Mouse (Mus musculus): ENCODE measurements around the gene Comtd1. TPM values are rescaled to one million over a fixed set of nuclear protein-coding genes. Genes with fewer than 3 reads are reported as not detected.
A peak's percentile ranks its signal among the peaks of the same experiment; 100 is the strongest.

Comtd1 gene
- polyA plus RNA-seq, 1 experiment from 2014 or later, result 59.0 TPM

DNA sequence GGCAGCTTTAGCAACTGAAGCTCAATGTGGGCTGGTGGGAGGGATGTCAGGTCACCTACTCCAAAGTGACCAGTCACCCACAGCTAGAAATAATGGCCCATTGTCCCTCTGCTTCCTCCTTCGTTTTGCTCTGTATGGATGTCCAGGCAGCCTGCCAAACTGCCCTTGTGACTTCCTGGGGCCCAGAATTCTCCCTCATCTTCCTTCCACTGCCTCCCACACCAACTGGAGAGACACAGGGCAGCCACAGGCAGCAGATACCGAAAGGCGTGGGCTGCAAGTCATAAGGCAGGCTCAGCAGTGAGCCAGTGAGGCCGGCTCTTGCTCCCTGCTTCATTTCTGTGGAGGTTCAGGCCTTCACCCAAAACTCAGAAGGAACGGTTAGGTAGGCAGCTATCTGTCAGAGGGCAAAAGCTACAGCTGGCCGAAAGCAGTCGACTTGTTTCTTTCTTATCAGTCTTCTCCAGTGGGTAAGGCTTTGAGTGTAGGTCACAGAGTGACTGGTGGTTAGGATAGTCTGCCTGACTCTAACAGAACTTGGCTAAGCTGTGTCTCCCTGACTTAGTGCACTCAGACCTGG lies 25.9 kb downstream of the Comtd1 start:
- peaks cover 36% of the 10 kb centered on the region for H3K4me1 ChIP-seq (replicated peaks; ENCODE audit: control insufficient read depth, insufficient read depth, low read length)
- H3K27ac ChIP-seq (ENCODE audit: low read depth, low read length), result peak overlapping the region; percentile 98
- H3K9ac ChIP-seq (ENCODE audit: low read depth, low read length), result peak overlapping the region; percentile 56
- 17% methylated on average over 7 of the region's 7 CpGs for WGBS
- H3K4me3 ChIP-seq (ENCODE audit: low read depth, low read length), result no peak overlapping the region
- peak overlapping the region; percentile 36 for H3K4me2 ChIP-seq
- DNase-seq (ENCODE audit: low spot score) (peak; percentile 54), ATAC-seq (replicated peaks; ENCODE audit: low FRiP score) (peak; percentile 94)
- H3K27me3 ChIP-seq (replicated peaks; ENCODE audit: control insufficient read depth, insufficient read depth, low read length), result no peaks in the 10 kb centered on the region
- H3K36me3 ChIP-seq (ENCODE audit: control insufficient read depth, insufficient read depth, low read length), result no peaks in the 10 kb centered on the region
- H3K9me3 ChIP-seq (ENCODE audit: control insufficient read depth, low read length), result no peaks in the 10 kb centered on the region

DNA sequence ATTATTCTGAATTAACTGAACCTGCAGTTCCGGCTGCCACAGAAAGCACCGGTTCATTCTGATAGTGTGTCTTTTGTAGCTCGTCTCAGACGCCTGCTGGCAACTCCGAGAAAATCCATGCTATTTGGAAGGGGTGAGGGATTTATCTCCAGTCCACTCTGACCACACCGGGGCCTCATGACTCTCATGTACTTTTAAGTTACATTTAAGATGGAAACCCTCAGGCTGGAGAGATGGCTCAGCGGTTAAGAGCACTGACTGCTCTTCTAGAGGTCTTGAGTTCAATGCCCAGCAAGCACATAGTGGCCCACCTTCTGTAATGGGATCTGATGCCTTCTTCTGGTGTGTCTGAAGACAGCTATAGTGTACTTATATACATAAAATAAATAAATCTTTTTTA lies 26.5 kb downstream of the Comtd1 start:
- no peaks in the 10 kb centered on the region for H3K9me3 ChIP-seq (ENCODE audit: control insufficient read depth, low read length)
- ATAC-seq (replicated peaks; ENCODE audit: low FRiP score), result no peak
- no peak overlapping the region for H3K9ac ChIP-seq (ENCODE audit: low read depth, low read length)
- no peaks in the 10 kb centered on the region for H3K36me3 ChIP-seq (ENCODE audit: control insufficient read depth, insufficient read depth, low read length)
- H3K4me2 ChIP-seq, result peak overlapping the region; percentile 36; the same call in 1 of the 2 replicates
- H3K4me3 ChIP-seq (ENCODE audit: low read depth, low read length), result no peak overlapping the region
- WGBS, result 56% methylated on average over 7 of the region's 7 CpGs
- no peaks in the 10 kb centered on the region for H3K27me3 ChIP-seq (replicated peaks; ENCODE audit: control insufficient read depth, insufficient read depth, low read length)
- no peak for DNase-seq (ENCODE audit: low spot score)
- H3K4me1 ChIP-seq (replicated peaks; ENCODE audit: control insufficient read depth, insufficient read depth, low read length), result peaks cover 36% of the 10 kb centered on the region
- H3K27ac ChIP-seq (ENCODE audit: low read depth, low read length), result peak overlapping the region; percentile 98

DNA sequence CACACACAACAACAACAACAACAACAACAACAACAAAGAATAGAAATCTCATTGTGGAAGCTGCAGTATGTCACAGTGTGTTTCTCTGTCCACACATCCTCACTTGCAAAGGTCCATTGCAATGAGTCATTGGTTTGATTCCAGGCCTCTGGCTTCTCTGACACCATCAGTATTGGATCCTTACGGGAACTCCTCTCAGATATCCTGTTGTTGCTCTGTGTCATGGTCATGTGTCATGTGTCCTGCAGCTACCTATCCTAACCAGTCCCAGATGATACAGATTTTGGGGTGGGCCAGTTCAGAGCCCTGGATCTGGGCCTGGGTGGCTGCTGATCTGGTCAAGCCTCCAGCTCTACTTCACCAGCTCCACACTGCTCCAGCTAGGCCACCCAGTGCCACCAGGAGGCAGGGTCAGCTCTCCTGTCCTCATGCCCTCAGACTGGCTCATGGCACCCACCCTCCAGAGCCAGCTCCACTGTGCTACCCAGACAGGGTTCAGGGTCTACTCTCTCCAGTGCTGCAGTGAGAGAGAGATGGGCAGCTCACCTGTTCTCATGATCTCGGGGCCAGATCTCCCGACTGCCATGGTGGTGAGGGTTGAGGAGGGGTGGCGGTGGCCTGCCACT lies 27.8 kb downstream of the Comtd1 start:
- Histone ChIP-seq H3K9ac (ENCODE audit: low read depth, low read length) (no peak overlapping the region), H3K27me3 (replicated peaks; ENCODE audit: control insufficient read depth, insufficient read depth, low read length) (no peaks in the 10 kb centered on the region), H3K27ac (ENCODE audit: low read depth, low read length) (no peak overlapping the region), H3K9me3 (ENCODE audit: control insufficient read depth, low read length) (no peaks in the 10 kb centered on the region), H3K36me3 (ENCODE audit: control insufficient read depth, insufficient read depth, low read length) (no peaks in the 10 kb centered on the region), H3K4me3 (ENCODE audit: low read depth, low read length) (no peak overlapping the region), H3K4me2 (no peak overlapping the region), H3K4me1 (replicated peaks; ENCODE audit: control insufficient read depth, insufficient read depth, low read length) (peaks cover 31% of the 10 kb centered on the region)
- WGBS, result 93% methylated on average over 4 of the region's 4 CpGs
- DNase-seq (ENCODE audit: low spot score) (no peak), ATAC-seq (replicated peaks; ENCODE audit: low FRiP score) (no peak)

DNA sequence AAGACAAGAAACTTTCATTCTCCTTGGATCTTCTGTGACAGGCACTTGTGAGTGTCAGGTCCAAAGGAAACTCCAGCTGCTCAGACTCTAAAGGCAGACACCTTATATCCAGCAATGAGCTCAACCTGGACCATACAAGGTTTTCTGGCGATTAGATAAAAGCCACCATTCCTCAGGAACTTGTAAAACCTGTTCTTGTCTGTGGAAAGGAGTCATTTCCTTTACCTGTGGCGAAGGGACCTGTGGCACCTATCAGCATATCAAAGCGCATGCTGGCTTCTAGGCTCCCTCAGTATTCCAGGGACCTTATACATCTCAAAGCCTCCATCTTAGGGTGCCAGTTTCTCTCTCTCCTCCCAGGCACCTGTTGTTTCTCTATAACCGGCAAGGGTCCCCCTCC lies 31.3 kb downstream of the Comtd1 start:
- Histone ChIP-seq H3K4me2 (no peak overlapping the region), H3K9me3 (ENCODE audit: control insufficient read depth, low read length) (no peaks in the 10 kb centered on the region), H3K4me3 (ENCODE audit: low read depth, low read length) (no peak overlapping the region), H3K36me3 (ENCODE audit: control insufficient read depth, insufficient read depth, low read length) (no peaks in the 10 kb centered on the region), H3K27ac (ENCODE audit: low read depth, low read length) (no peak overlapping the region), H3K9ac (ENCODE audit: low read depth, low read length) (no peak overlapping the region), H3K4me1 (replicated peaks; ENCODE audit: control insufficient read depth, insufficient read depth, low read length) (peaks cover 10% of the 10 kb centered on the region; the same call in 1 of the 2 replicates), H3K27me3 (replicated peaks; ENCODE audit: control insufficient read depth, insufficient read depth, low read length) (no peaks in the 10 kb centered on the region)
- no peak for DNase-seq (ENCODE audit: low spot score)
- WGBS, result 58% methylated on average over 4 of the region's 4 CpGs
- no peak for ATAC-seq (replicated peaks; ENCODE audit: low FRiP score)

DNA sequence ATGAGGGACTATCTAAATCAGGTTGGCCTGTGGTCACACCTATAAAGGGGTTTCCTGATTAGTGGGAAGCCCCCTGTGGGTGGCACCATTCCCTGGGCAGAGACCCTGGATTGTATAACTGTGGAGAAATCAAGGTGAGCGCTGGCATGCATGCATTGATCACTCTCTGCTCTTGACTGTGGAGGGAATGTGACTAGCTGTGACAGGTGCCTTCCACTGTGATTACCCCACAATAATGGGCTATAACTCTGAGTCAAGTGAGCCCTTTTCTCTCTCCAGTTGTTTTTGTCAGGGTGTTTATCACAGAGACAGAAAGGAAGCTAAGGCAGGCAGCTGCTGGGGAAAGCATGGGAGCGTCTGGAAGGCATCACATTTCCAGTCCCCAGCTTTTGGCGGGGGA lies 32.5 kb downstream of the Comtd1 start:
- Histone ChIP-seq H3K4me1 (replicated peaks; ENCODE audit: control insufficient read depth, insufficient read depth, low read length) (0 out of 2 replicates have a peak, but pooled peaks cover 7% of the 10 kb centered on the region), H3K36me3 (ENCODE audit: control insufficient read depth, insufficient read depth, low read length) (no peaks in the 10 kb centered on the region), H3K9ac (ENCODE audit: low read depth, low read length) (no peak overlapping the region), H3K27me3 (replicated peaks; ENCODE audit: control insufficient read depth, insufficient read depth, low read length) (no peaks in the 10 kb centered on the region), H3K4me2 (no peak overlapping the region), H3K4me3 (ENCODE audit: low read depth, low read length) (no peak overlapping the region), H3K27ac (ENCODE audit: low read depth, low read length) (no peak overlapping the region), H3K9me3 (ENCODE audit: control insufficient read depth, low read length) (no peaks in the 10 kb centered on the region)
- no peak for ATAC-seq (replicated peaks; ENCODE audit: low FRiP score)
- no peak for DNase-seq (ENCODE audit: low spot score)
- WGBS, result 54% methylated on average over 3 of the region's 3 CpGs

DNA sequence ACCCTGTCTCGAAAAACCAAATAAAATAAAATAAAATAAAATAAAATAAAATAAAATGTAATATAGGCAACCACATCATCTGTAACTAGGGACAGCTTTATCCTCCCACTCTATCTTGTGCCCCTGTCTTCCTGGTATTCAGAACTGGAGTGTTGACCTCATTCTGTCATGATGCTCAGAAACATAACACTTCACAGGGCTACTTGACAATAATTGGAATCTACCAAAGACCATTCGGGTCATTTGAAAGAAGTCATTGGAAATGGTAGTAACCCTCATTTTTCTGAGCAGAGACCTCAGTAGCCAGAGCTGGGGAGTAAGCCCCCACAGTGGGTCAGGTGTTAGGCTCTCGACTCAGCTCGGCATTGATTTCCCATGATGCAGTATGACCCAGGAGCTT lies 34.2 kb downstream of the Comtd1 start:
- no peak overlapping the region for H3K9ac ChIP-seq (ENCODE audit: low read depth, low read length)
- 0 out of 2 replicates have a peak, but pooled peaks cover 7% of the 10 kb centered on the region for H3K4me1 ChIP-seq (replicated peaks; ENCODE audit: control insufficient read depth, insufficient read depth, low read length)
- no peak overlapping the region for H3K4me2 ChIP-seq
- H3K4me3 ChIP-seq (ENCODE audit: low read depth, low read length), result no peak overlapping the region
- H3K27ac ChIP-seq (ENCODE audit: low read depth, low read length), result no peak overlapping the region
- no peaks in the 10 kb centered on the region for H3K36me3 ChIP-seq (ENCODE audit: control insufficient read depth, insufficient read depth, low read length)
- no peak for DNase-seq (ENCODE audit: low spot score)
- WGBS, result 87% methylated on average over 4 of the region's 4 CpGs
- no peaks in the 10 kb centered on the region for H3K9me3 ChIP-seq (ENCODE audit: control insufficient read depth, low read length)
- no peaks in the 10 kb centered on the region for H3K27me3 ChIP-seq (replicated peaks; ENCODE audit: control insufficient read depth, insufficient read depth, low read length)
- ATAC-seq (replicated peaks; ENCODE audit: low FRiP score), result no peak

DNA sequence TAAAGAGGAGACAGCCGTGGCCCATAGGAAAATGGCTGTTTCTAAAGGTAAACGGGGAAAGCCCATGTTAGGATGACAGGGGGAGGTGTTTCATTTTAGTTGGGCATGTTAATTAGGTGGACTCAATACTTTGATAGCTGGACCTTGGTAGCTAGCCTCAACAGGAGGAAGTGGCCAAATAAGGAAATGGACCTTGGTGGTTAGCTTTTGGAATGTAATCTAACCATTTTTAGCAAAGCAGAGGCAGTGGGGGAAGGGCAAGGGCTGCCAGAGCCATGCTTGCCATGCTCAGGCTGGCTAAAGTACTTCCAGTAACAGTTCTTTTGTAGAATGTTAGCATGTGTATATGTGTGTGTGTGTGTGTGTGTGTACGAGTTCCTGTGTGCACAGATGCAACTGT lies 34.9 kb downstream of the Comtd1 start:
- Histone ChIP-seq H3K27ac (ENCODE audit: low read depth, low read length) (no peak overlapping the region), H3K9me3 (ENCODE audit: control insufficient read depth, low read length) (no peaks in the 10 kb centered on the region), H3K27me3 (replicated peaks; ENCODE audit: control insufficient read depth, insufficient read depth, low read length) (no peaks in the 10 kb centered on the region), H3K4me3 (ENCODE audit: low read depth, low read length) (no peak overlapping the region), H3K4me2 (no peak overlapping the region), H3K36me3 (ENCODE audit: control insufficient read depth, insufficient read depth, low read length) (no peaks in the 10 kb centered on the region), H3K4me1 (replicated peaks; ENCODE audit: control insufficient read depth, insufficient read depth, low read length) (0 out of 2 replicates have a peak, but pooled peaks cover 7% of the 10 kb centered on the region), H3K9ac (ENCODE audit: low read depth, low read length) (no peak overlapping the region)
- DNase-seq (ENCODE audit: low spot score), result no peak
- ATAC-seq (replicated peaks; ENCODE audit: low FRiP score), result no peak
- WGBS, result 58% methylated on average over 3 of the region's 3 CpGs

DNA sequence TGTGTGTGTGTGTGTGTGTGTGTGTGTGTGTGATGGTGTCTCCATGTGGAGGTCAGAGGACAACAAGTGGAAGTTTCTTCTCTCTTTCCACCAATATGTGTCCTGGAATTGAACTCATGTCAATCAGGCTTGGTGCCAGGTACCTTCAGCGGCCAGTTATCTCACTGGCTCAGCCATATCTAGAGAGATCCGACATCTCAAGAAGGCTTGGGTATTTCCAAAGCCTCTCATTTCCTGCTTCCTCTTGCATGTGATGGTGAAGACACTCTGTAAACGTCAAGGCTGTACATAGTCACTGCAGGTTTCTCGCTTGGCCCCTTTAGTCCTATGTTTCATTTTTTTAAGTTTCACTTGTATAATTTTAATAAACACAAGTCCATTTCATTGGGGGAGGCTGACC lies 35.6 kb downstream of the Comtd1 start:
- no peaks in the 10 kb centered on the region for H3K27me3 ChIP-seq (replicated peaks; ENCODE audit: control insufficient read depth, insufficient read depth, low read length)
- no peak overlapping the region for H3K4me3 ChIP-seq (ENCODE audit: low read depth, low read length)
- DNase-seq (ENCODE audit: low spot score), result no peak
- peaks cover 12% of the 10 kb centered on the region; the same call in 1 of the 2 replicates for H3K4me1 ChIP-seq (replicated peaks; ENCODE audit: control insufficient read depth, insufficient read depth, low read length)
- ATAC-seq (replicated peaks; ENCODE audit: low FRiP score), result peak; percentile 27; the same call in 1 of the 2 replicates
- H3K36me3 ChIP-seq (ENCODE audit: control insufficient read depth, insufficient read depth, low read length), result no peaks in the 10 kb centered on the region
- no peak overlapping the region for H3K27ac ChIP-seq (ENCODE audit: low read depth, low read length)
- no peak overlapping the region for H3K9ac ChIP-seq (ENCODE audit: low read depth, low read length)
- whole genome bisulfite sequencing, result 39% methylated on average over 4 of the region's 4 CpGs
- no peak overlapping the region for H3K4me2 ChIP-seq
- no peaks in the 10 kb centered on the region for H3K9me3 ChIP-seq (ENCODE audit: control insufficient read depth, low read length)

All from liver, embryonic 11.5 days (tissue).